Mouse (Mus musculus) MEL (cell line): ENCODE data around the gene Kat7. TPM values are rescaled to one million over a fixed set of nuclear protein-coding genes. Genes with fewer than 3 reads are reported as not detected.
A peak's percentile ranks its signal among the peaks of the same experiment; 100 is the strongest.

Source experiments
- DNase-seq: peaks from one replicate; pipeline ENCODE4 v3.0.0; 2011; ENCODE audit warnings: low read depth, low spot score
- H3K27ac ChIP-seq: 2 replicates; pipeline ENCODE4 v1.5.1; 2012; ENCODE audit warnings: low read depth, mild to moderate bottlenecking, control low read depth, low read length, moderate library complexity; ENCODE audit not compliant: control insufficient read depth
- H3K27me3 ChIP-seq, 2 experiments: fragments of 150-350 bp in 1 of 2; sonication (generic) in 1 of 2; 2 replicates each; pipeline ENCODE4 v1.6.1; 2012; ENCODE audit warnings: low read length in 2 of 2, mild to moderate bottlenecking in 2 of 2, improper control_type of control experiment in 1 of 2, moderate library complexity in 1 of 2; ENCODE audit not compliant: insufficient read depth in 2 of 2, control insufficient read depth in 1 of 2
- H3K36me3 ChIP-seq, 2 experiments: 2 replicates each; pipeline ENCODE4 v1.6.1; 2012 to 2014; ENCODE audit warnings: low read length in 2 of 2, improper control_type of control experiment in 1 of 2, inconsistent platforms in 1 of 2, mild to moderate bottlenecking in 1 of 2; ENCODE audit not compliant: insufficient read depth in 2 of 2, control insufficient read depth in 1 of 2
- H3K4me1 ChIP-seq, 2 experiments: fragments of 150-350 bp in 1 of 2; sonication (generic) in 1 of 2; 2 replicates each; pipeline ENCODE4 v1.6.1; 2012; ENCODE audit warnings: low read length in 2 of 2, improper control_type of control experiment in 1 of 2, mild to moderate bottlenecking in 1 of 2; ENCODE audit not compliant: insufficient read depth in 2 of 2, control insufficient read depth in 1 of 2
- H3K4me3 ChIP-seq, 2 experiments: fragments of 150-350 bp in 1 of 2; sonication (generic) in 1 of 2; 2 replicates each; pipeline ENCODE4 v1.5.1; 2012; ENCODE audit warnings: low read depth in 2 of 2, low read length in 2 of 2, mild to moderate bottlenecking in 2 of 2, moderate library complexity in 2 of 2, control low read depth in 1 of 2, improper control_type of control experiment in 1 of 2; ENCODE audit not compliant: control insufficient read depth in 1 of 2, insufficient read depth in 1 of 2
- H3K79me2 ChIP-seq: 2 replicates; pipeline ENCODE4 v1.6.1; 2012; ENCODE audit warnings: mild to moderate bottlenecking, low read length, moderate library complexity; ENCODE audit not compliant: control insufficient read depth, poor library complexity, insufficient read depth
- H3K9ac ChIP-seq: 2 replicates; pipeline ENCODE4 v1.6.1; 2012; ENCODE audit warnings: low read depth, mild to moderate bottlenecking, control low read depth, low read length, moderate library complexity; ENCODE audit not compliant: control insufficient read depth, poor library complexity, severe bottlenecking
- H3K9me3 ChIP-seq: fragments of 150-350 bp; sonication (generic); replicated peaks from 2 replicates; pipeline ENCODE4 v1.6.1; 2012; ENCODE audit warnings: mild to moderate bottlenecking, low read length, improper control_type of control experiment, moderate library complexity; ENCODE audit not compliant: insufficient read depth
- BHLHE40 ChIP-seq: IDR thresholded peaks from 2 replicates; pipeline ENCODE4 v1.6.1; 2012; ENCODE audit warnings: low read depth, mild to moderate bottlenecking, inconsistent platforms, low read length, improper control_type of control experiment, borderline replicate concordance
- CHD1 ChIP-seq: IDR thresholded peaks from 2 replicates; pipeline ENCODE4 v1.6.1; 2012; ENCODE audit warnings: low read depth, mild to moderate bottlenecking, inconsistent platforms, low read length, improper control_type of control experiment
- CHD2 ChIP-seq: IDR thresholded peaks from 2 replicates; pipeline ENCODE4 v1.6.1; 2011; ENCODE audit warnings: low read length, improper control_type of control experiment
- CTCF ChIP-seq, 3 experiments: IDR thresholded peaks in 2 of 3; conservative IDR thresholded peaks in 1 of 3; 2 replicates each; pipeline ENCODE4 v1.5.1; 2011 to 2012; ENCODE audit warnings: low read length in 3 of 3, low read depth in 2 of 3, mild to moderate bottlenecking in 2 of 3, improper control_type of control experiment in 1 of 3, inconsistent platforms in 1 of 3, mixed read lengths in 1 of 3, moderate library complexity in 1 of 3; ENCODE audit not compliant: control insufficient read depth in 1 of 3, insufficient read depth in 1 of 3, poor library complexity in 1 of 3, severe bottlenecking in 1 of 3
- ELF1 ChIP-seq: IDR thresholded peaks from 2 replicates; pipeline ENCODE4 v1.6.1; 2014; ENCODE audit warnings: low read depth, mild to moderate bottlenecking, inconsistent platforms, low read length, improper control_type of control experiment, moderate library complexity
- EP300 ChIP-seq, 2 experiments: IDR thresholded peaks; 2 replicates each; pipeline ENCODE4 v1.6.1; 2011; ENCODE audit warnings: improper control_type of control experiment in 2 of 2, low read length in 2 of 2, low read depth in 1 of 2, mild to moderate bottlenecking in 1 of 2
- ETS1 ChIP-seq: IDR thresholded peaks from 2 replicates; pipeline ENCODE4 v1.6.1; 2012; ENCODE audit warnings: low read depth, mild to moderate bottlenecking, inconsistent platforms, low read length, improper control_type of control experiment, moderate library complexity
- GABPA ChIP-seq: IDR thresholded peaks from 2 replicates; pipeline ENCODE4 v1.6.1; 2012; ENCODE audit warnings: low read depth, mild to moderate bottlenecking, inconsistent platforms, low read length, improper control_type of control experiment, moderate library complexity
- GATA1 ChIP-seq: IDR thresholded peaks from 2 replicates; pipeline ENCODE4 v1.6.1; 2011; ENCODE audit warnings: low read depth, low read length, improper control_type of control experiment
- JUND ChIP-seq: IDR thresholded peaks from 2 replicates; pipeline ENCODE4 v1.6.1; 2011; ENCODE audit warnings: low read depth, mild to moderate bottlenecking, improper control_type of control experiment, low read length
- MAFK ChIP-seq: IDR thresholded peaks from 2 replicates; pipeline ENCODE4 v1.6.1; 2011; ENCODE audit warnings: low read depth, mild to moderate bottlenecking, low read length, improper control_type of control experiment, borderline replicate concordance
- MAX ChIP-seq: IDR thresholded peaks from 2 replicates; pipeline ENCODE4 v1.6.1; 2011; ENCODE audit warnings: low read length, improper control_type of control experiment
- MAZ ChIP-seq: IDR thresholded peaks from 2 replicates; pipeline ENCODE4 v1.6.1; 2012; ENCODE audit warnings: low read depth, mild to moderate bottlenecking, inconsistent platforms, low read length, improper control_type of control experiment
- MXI1 ChIP-seq: IDR thresholded peaks from 2 replicates; pipeline ENCODE4 v1.6.1; 2011; ENCODE audit warnings: mild to moderate bottlenecking, low read depth, low read length, improper control_type of control experiment
- MYC ChIP-seq: IDR thresholded peaks from 2 replicates; pipeline ENCODE4 v1.6.1; 2011; ENCODE audit warnings: low read depth, mild to moderate bottlenecking, low read length, improper control_type of control experiment, moderate library complexity
- NELFE ChIP-seq: IDR thresholded peaks from 2 replicates; pipeline ENCODE4 v1.6.1; 2011; ENCODE audit warnings: low read depth, low read length, improper control_type of control experiment
- NRF1 ChIP-seq: IDR thresholded peaks from 2 replicates; pipeline ENCODE4 v1.6.1; 2014; ENCODE audit warnings: low read depth, mild to moderate bottlenecking, inconsistent platforms, low read length, improper control_type of control experiment, moderate library complexity; ENCODE audit not compliant: poor library complexity, insufficient read depth, severe bottlenecking
- POLR2A ChIP-seq, 2 experiments: IDR thresholded peaks; 2 replicates each; pipeline ENCODE4 v1.6.1; 2011 to 2012; ENCODE audit warnings: low read length in 2 of 2, mild to moderate bottlenecking in 2 of 2, control low read depth in 1 of 2, improper control_type of control experiment in 1 of 2, low read depth in 1 of 2, moderate library complexity in 1 of 2; ENCODE audit not compliant: control insufficient read depth in 1 of 2, insufficient read depth in 1 of 2, poor library complexity in 1 of 2
- RAD21 ChIP-seq: IDR thresholded peaks from 2 replicates; pipeline ENCODE4 v1.6.1; 2011; ENCODE audit warnings: mild to moderate bottlenecking, low read depth, low read length, improper control_type of control experiment
- RCOR1 ChIP-seq: IDR thresholded peaks from 2 replicates; pipeline ENCODE4 v1.6.1; 2012; ENCODE audit warnings: low read depth, mild to moderate bottlenecking, inconsistent platforms, low read length, improper control_type of control experiment
- SIN3A ChIP-seq: IDR thresholded peaks from 2 replicates; pipeline ENCODE4 v1.6.1; 2012; ENCODE audit warnings: low read length, improper control_type of control experiment, inconsistent platforms
- TAL1 ChIP-seq: IDR thresholded peaks from 2 replicates; pipeline ENCODE4 v1.6.1; 2012; ENCODE audit warnings: mild to moderate bottlenecking, inconsistent platforms, low read length, moderate library complexity, mixed read lengths
- TBP ChIP-seq: IDR thresholded peaks from 2 replicates; pipeline ENCODE4 v1.8.0; 2011; ENCODE audit warnings: low read depth, low read length, improper control_type of control experiment
- TCF12 ChIP-seq: IDR thresholded peaks from 2 replicates; pipeline ENCODE4 v1.6.1; 2014; ENCODE audit warnings: low read depth, mild to moderate bottlenecking, inconsistent platforms, low read length, improper control_type of control experiment, moderate library complexity
- UBTF ChIP-seq: IDR thresholded peaks from 2 replicates; pipeline ENCODE4 v1.6.1; 2012; ENCODE audit warnings: low read depth, mild to moderate bottlenecking, inconsistent platforms, low read length, improper control_type of control experiment, moderate library complexity, borderline replicate concordance; ENCODE audit not compliant: insufficient read depth
- USF1 ChIP-seq: IDR thresholded peaks from 2 replicates; pipeline ENCODE4 v1.6.1; 2014; ENCODE audit warnings: low read depth, mild to moderate bottlenecking, inconsistent platforms, low read length, improper control_type of control experiment, moderate library complexity
- ZMIZ1 ChIP-seq: IDR thresholded peaks from 2 replicates; pipeline ENCODE4 v1.6.1; 2012; ENCODE audit warnings: low read depth, mild to moderate bottlenecking, inconsistent platforms, low read length, improper control_type of control experiment, moderate library complexity
- ZNF384 ChIP-seq: IDR thresholded peaks from 2 replicates; pipeline ENCODE4 v1.6.1; 2012; ENCODE audit warnings: low read depth, mild to moderate bottlenecking, inconsistent platforms, low read length, improper control_type of control experiment
- polyA plus RNA-seq, 2 experiments: library from polyadenylated mRNA; stranded (reverse) in 1 of 2; unstranded in 1 of 2; fragments of >175 nt in 1 of 2; fragments of >200 nt in 1 of 2; gene quantifications; 2 replicates each; pipeline versions ENCODE4 v1.2.1 to v1.2.4; 2012; ENCODE audit warnings: low replicate concordance in 2 of 2, low read depth in 1 of 2; ENCODE audit not compliant: insufficient read length in 2 of 2, insufficient read depth in 1 of 2, missing spikeins in 1 of 2
- total RNA-seq: library from RNA; depleted of rRNA; stranded (reverse); fragments of 300-350 nt; gene quantifications from 2 replicates; pipeline ENCODE4 v1.2.3, GENCODE M21; 2012

Kat7 gene
- total and polyA plus RNA-seq, 3 experiments, result 81.4 to 100 (median 95.4) TPM

GRCm38 (mm10) chr11:95310648-95311424 is 790 bp upstream of the Kat7 start:
- Histone ChIP-seq H3K4me3 (peak overlapping the region; percentile 71 to 73), H3K9ac (peak overlapping the region; percentile 65), H3K79me2 (peaks cover 33% of the 10 kb centered on the region), H3K4me1 (peaks cover 35 to 36% of the 10 kb centered on the region in 2 experiments), H3K27ac (peak overlapping the region; percentile 79), H3K27me3 (no peaks in the 10 kb centered on the region), H3K9me3 (no peaks in the 10 kb centered on the region), H3K36me3 (peaks cover 6 to 44% of the 10 kb centered on the region in 2 experiments)
- peak; percentile 7; the same call in 1 of the 2 replicates for TF ChIP-seq MAX
- TF ChIP-seq ETS1, result peak; percentile 38; the same call in 1 of the 2 replicates
- no peak for TF ChIP-seq RAD21
- peak; percentile 70 for TF ChIP-seq GATA1
- TF ChIP-seq EP300 (IDR thresholded peaks at IDR 0.05; ENCODE audit: low read depth in 1 of 2, low read length in 2 of 2), result peak; percentile 8 to 39; a peak in 2 of 4 replicates
- peak in 1 of 2 experiments; percentile 21; a peak in 1 of 4 replicates for TF ChIP-seq POLR2A (IDR thresholded peaks at IDR 0.05; ENCODE audit: control insufficient read depth in 1 of 2, insufficient read depth in 1 of 2, low read depth in 1 of 2, low read length in 2 of 2, poor library complexity in 1 of 2)
- TF ChIP-seq ZNF384, result 0 out of 2 replicates have a peak, but pooled peaks have one; percentile 15
- peak; percentile 21; the same call in 1 of the 2 replicates for TF ChIP-seq NELFE
- TF ChIP-seq RCOR1, result peak; percentile 88
- TF ChIP-seq ZMIZ1, result peak; percentile 65; the same call in 1 of the 2 replicates
- peak; percentile 62 for TF ChIP-seq MAZ
- TF ChIP-seq TCF12, result no peak; the same call in 1 of the 2 replicates
- TF ChIP-seq MAFK, result no peak
- TF ChIP-seq CHD1, result peak; percentile 92
- peak; percentile 58; the same call in 1 of the 2 replicates for TF ChIP-seq MXI1
- no peak for DNase-seq

- no peaks in the 10 kb centered on the region for H3K9me3 ChIP-seq
- peak overlapping the region; percentile 91 for H3K27ac ChIP-seq
- peak overlapping the region; percentile 85 to 92 for H3K4me3 ChIP-seq
- peaks cover 41% of the 10 kb centered on the region for H3K79me2 ChIP-seq
- DNase-seq, result peak; percentile 100
- peaks cover 16 to 32% of the 10 kb centered on the region in 2 experiments for H3K36me3 ChIP-seq
- peak overlapping the region; percentile 91 for H3K9ac ChIP-seq
- no peaks in the 10 kb centered on the region for H3K27me3 ChIP-seq
- H3K4me1 ChIP-seq, result peaks cover 22 to 23% of the 10 kb centered on the region in 2 experiments
- peak; percentile 67; the same call in 1 of the 2 replicates for TF ChIP-seq ELF1
- TF ChIP-seq NRF1, result peak; percentile 67
- TF ChIP-seq TCF12, result peak; percentile 45
- peak; percentile 46; the same call in 1 of the 2 replicates for TF ChIP-seq MAZ
- peak; percentile 95 for TF ChIP-seq NELFE
- no peak for TF ChIP-seq UBTF
- peak; percentile 76; the same call in 1 of the 2 replicates for TF ChIP-seq CHD2
- no peak for TF ChIP-seq JUND
- peak; percentile 10; the same call in 1 of the 2 replicates for TF ChIP-seq CHD1
- no peak for TF ChIP-seq CTCF (IDR thresholded peaks at IDR 0.05 in 2 of 3, conservative IDR thresholded peaks at IDR 0.05 in 1 of 3; ENCODE audit: control insufficient read depth in 1 of 3, insufficient read depth in 1 of 3, low read depth in 2 of 3, low read length in 3 of 3, poor library complexity in 1 of 3, severe bottlenecking in 1 of 3)
- TF ChIP-seq GABPA, result no peak
- 0 out of 2 replicates have a peak, but pooled peaks have one; percentile 26 for TF ChIP-seq RCOR1
- TF ChIP-seq SIN3A, result peak; percentile 82; the same call in 1 of the 2 replicates
- peak; percentile 81 for TF ChIP-seq MAX
- peak in 1 of 2 experiments; percentile 96 for TF ChIP-seq POLR2A (IDR thresholded peaks at IDR 0.05; ENCODE audit: control insufficient read depth in 1 of 2, insufficient read depth in 1 of 2, low read depth in 1 of 2, low read length in 2 of 2, poor library complexity in 1 of 2)
- TF ChIP-seq TBP, result peak; percentile 92
- TF ChIP-seq BHLHE40, result peak; percentile 47; the same call in 1 of the 2 replicates
- 0 out of 2 replicates have a peak, but pooled peaks have one; percentile 28 for TF ChIP-seq USF1
- no peak for TF ChIP-seq TAL1
- peak; percentile 74; the same call in 1 of the 2 replicates for TF ChIP-seq MYC
These were observed 488 bp downstream of the Kat7 start for GRCm38 (mm10) chr11:95309510-95310006.
